Mouse (Mus musculus) erythroblast, embryonic 14.5 days (primary cell): ENCODE measurements at regions not wholly inside any gene's neighbourhood (a gene's known extent, or its start where the extent isn't known, plus 50 kb on each side); places are given as distances from the start of the nearest gene placed in this dataset.

Experiments
- GATA1 ChIP-seq: IDR thresholded peaks from 2 replicates; pipeline ENCODE4 v1.6.1; 2012; ENCODE audit warnings: low read length, inconsistent platforms, mixed read lengths
- TAL1 ChIP-seq: IDR thresholded peaks from 3 replicates; pipeline ENCODE4 v1.6.1; 2012; ENCODE audit warnings: low read length, inconsistent platforms, mixed read lengths

- TF ChIP-seq GATA1 (no peak), TAL1 (no peak)
These were observed 69.9 kb upstream of the Ajap1 start for GRCm38 (mm10) chr4:153552483-153552882.
